Mouse (Mus musculus) midbrain, postnatal 0 days (tissue): ENCODE results near the gene Ldlrad3. TPM values are rescaled to one million over a fixed set of nuclear protein-coding genes. Genes with fewer than 3 reads are reported as not detected.

Experiments
- ATAC-seq: fragments of 200-750 bp; cut with Nextera tagmentation; 2 replicates; pipeline ENCODE4 v1.8.0; 2017; ENCODE audit warnings: moderate number of reproducible peaks, mild to moderate bottlenecking, moderate TSS enrichment, moderate library complexity; ENCODE audit not compliant: low FRiP score
- DNase-seq: peaks from one replicate; pipeline ENCODE4 v3.0.0-alpha.2; 2015; ENCODE audit warnings: low spot score
- H3K27ac ChIP-seq: fragments of 300-500 bp; sonication (generic); 2 replicates; pipeline ENCODE4 v1.5.1; 2014; ENCODE audit warnings: low read depth, mild to moderate bottlenecking, low read length, mixed read lengths
- H3K27me3 ChIP-seq: fragments of 300-500 bp; sonication (generic); 2 replicates; pipeline ENCODE4 v1.6.1; 2014; ENCODE audit warnings: low read length, control low read depth, mixed read lengths; ENCODE audit not compliant: insufficient read depth
- H3K36me3 ChIP-seq: fragments of 300-500 bp; sonication (generic); 2 replicates; pipeline ENCODE4 v1.6.1; 2014; ENCODE audit warnings: low read length, control low read depth, mixed read lengths; ENCODE audit not compliant: insufficient read depth
- H3K4me1 ChIP-seq: fragments of 300-500 bp; sonication (generic); 2 replicates; pipeline ENCODE4 v1.6.1; 2014; ENCODE audit warnings: mild to moderate bottlenecking, control low read depth, antibody characterized with exemption, low read length, mixed read lengths; ENCODE audit not compliant: insufficient read depth
- H3K4me2 ChIP-seq: fragments of 300-500 bp; sonication (generic); 2 replicates; pipeline ENCODE4 v1.6.1; 2014; ENCODE audit warnings: low read depth, mild to moderate bottlenecking, low read length, mixed read lengths; ENCODE audit not compliant: poor library complexity, severe bottlenecking
- H3K4me3 ChIP-seq: fragments of 300-500 bp; sonication (generic); 2 replicates; pipeline ENCODE4 v1.5.1; 2014; ENCODE audit warnings: low read depth, mild to moderate bottlenecking, low read length, moderate library complexity
- H3K9ac ChIP-seq: fragments of 300-500 bp; sonication (generic); replicated peaks from 2 replicates; pipeline ENCODE4 v1.6.1; 2014; ENCODE audit warnings: mild to moderate bottlenecking, low read length, moderate library complexity, mixed read lengths; ENCODE audit not compliant: poor library complexity, severe bottlenecking
- H3K9me3 ChIP-seq: fragments of 300-500 bp; sonication (generic); 2 replicates; pipeline ENCODE4 v1.6.1; 2016; ENCODE audit warnings: low read length, control low read depth
- CTCF ChIP-seq: IDR thresholded peaks from 2 replicates; pipeline ENCODE4 v1.5.1; 2016; ENCODE audit warnings: antibody characterized with exemption, mild to moderate bottlenecking
- WGBS: fragments of 180-500 bp; shearing (Covaris S2); extraction: QIAGEN DNeasy Blood & Tissue Kit; methylation state at CpG from one replicate; pipeline ENCODE4 v1.1.7; 2014; 5-methylcytosine and 5-hydroxymethylcytosine counted together
- polyA plus RNA-seq: library from polyadenylated mRNA; unstranded; fragments of >200 nt; fragmentation: Nextera tagmentation; extraction: Ambion mirVana; gene quantifications from 2 replicates; pipeline ENCODE4 v1.2.1, GENCODE M21; 2015
- total RNA-seq: library from RNA; depleted of rRNA; stranded (reverse); fragments of >200 nt; gene quantifications from 2 replicates; pipeline ENCODE4 v1.2.3, GENCODE M21; 2014

The Ldlrad3 gene
- total and polyA plus RNA-seq, 2 experiments from 2014 or later = 18.4 to 25.0 TPM

DNA sequence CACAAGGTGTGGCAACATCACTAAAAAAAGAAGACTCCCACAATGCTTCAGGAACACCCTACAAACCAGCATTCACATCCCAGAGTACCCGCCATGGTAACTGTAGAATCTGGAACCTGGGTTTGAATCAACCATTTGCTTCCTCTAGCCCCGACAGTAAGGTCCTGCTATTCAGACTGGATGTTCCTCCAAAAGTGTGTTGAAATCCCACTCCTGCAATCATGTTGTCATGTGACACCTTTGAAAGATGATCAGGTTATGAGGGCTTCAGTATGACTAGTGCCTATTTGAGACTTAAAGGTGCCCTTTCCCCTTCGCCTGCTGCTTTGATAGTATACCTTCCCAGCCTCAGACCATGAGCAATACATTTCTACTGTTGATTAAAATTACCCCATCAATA lies 28.6 kb downstream of the Ldlrad3 start:
- ATAC-seq = no peak
- H3K4me1 ChIP-seq = peaks cover 8% of the 10 kb centered on the region; the same call in 1 of the 2 replicates
- no peaks in the 10 kb centered on the region for H3K9me3 ChIP-seq
- H3K27me3 ChIP-seq = no peaks in the 10 kb centered on the region
- whole genome bisulfite sequencing = 97% methylated on average over 3 of the region's 3 CpGs
- no peak for TF ChIP-seq CTCF
- H3K4me2 ChIP-seq = no peak overlapping the region
- H3K9ac ChIP-seq = no peak overlapping the region
- H3K36me3 ChIP-seq = no peaks in the 10 kb centered on the region
- no peak for DNase-seq
- no peak overlapping the region for H3K4me3 ChIP-seq
- no peak overlapping the region for H3K27ac ChIP-seq

DNA sequence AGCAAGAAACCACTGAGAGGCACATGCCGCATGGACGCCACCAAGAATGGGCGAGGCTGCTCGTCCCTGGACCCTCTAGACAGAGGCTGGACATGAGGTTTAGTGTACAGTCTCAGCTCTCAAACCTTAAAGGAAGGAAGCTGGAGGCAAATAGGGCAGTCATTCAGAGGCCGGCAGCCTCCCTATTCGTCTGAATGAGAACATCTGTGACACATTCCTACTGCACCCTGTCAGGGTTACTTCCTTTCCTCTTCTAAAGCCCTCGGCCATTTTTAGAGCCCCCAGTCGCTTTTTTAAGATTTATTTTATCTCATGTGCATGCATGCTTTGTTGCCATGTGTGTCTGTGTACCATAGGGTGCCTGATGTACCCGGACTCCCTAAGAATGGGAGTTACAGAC lies 29.2 kb downstream of the Ldlrad3 start:
- no peak overlapping the region for H3K9ac ChIP-seq
- H3K9me3 ChIP-seq = no peaks in the 10 kb centered on the region
- no peaks in the 10 kb centered on the region for H3K36me3 ChIP-seq
- WGBS = 84% methylated on average over 9 of the region's 9 CpGs
- DNase-seq (no peak), ATAC-seq (peak; percentile 7; the same call in 1 of the 2 replicates)
- no peaks in the 10 kb centered on the region for H3K27me3 ChIP-seq
- no peak overlapping the region for H3K4me2 ChIP-seq
- H3K27ac ChIP-seq = no peak overlapping the region
- TF ChIP-seq CTCF = no peak
- H3K4me3 ChIP-seq = no peak overlapping the region
- H3K4me1 ChIP-seq = peaks cover 8% of the 10 kb centered on the region; the same call in 1 of the 2 replicates

DNA sequence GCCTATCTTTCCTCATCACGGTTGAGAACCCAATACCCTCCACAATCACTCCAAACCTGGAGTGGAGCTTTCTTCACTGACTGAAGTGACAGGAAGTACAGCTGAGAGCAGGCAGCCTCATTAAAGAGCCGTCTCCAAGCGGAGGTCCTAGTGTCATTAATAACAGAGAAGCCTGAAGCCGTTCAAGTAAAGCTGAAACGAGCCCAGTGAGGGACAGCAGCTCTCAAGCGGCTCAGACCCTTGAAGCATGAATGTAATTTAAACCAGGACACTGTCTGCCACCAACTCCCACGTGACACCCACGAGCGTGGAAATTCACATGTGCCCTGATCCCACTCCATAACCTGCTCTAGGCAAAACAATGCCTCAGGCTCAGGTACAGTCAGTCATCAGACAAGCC lies 29.7 kb downstream of the Ldlrad3 start:
- Histone ChIP-seq H3K9me3 (no peaks in the 10 kb centered on the region), H3K4me2 (no peak overlapping the region), H3K4me1 (peaks cover 8% of the 10 kb centered on the region; the same call in 1 of the 2 replicates), H3K36me3 (no peaks in the 10 kb centered on the region), H3K9ac (no peak overlapping the region), H3K27me3 (no peaks in the 10 kb centered on the region), H3K4me3 (no peak overlapping the region), H3K27ac (no peak overlapping the region)
- peak; percentile 42; the same call in 1 of the 2 replicates for ATAC-seq
- DNase-seq = peak; percentile 34
- no peak for TF ChIP-seq CTCF
- 32% methylated on average over 9 of the region's 9 CpGs for WGBS

DNA sequence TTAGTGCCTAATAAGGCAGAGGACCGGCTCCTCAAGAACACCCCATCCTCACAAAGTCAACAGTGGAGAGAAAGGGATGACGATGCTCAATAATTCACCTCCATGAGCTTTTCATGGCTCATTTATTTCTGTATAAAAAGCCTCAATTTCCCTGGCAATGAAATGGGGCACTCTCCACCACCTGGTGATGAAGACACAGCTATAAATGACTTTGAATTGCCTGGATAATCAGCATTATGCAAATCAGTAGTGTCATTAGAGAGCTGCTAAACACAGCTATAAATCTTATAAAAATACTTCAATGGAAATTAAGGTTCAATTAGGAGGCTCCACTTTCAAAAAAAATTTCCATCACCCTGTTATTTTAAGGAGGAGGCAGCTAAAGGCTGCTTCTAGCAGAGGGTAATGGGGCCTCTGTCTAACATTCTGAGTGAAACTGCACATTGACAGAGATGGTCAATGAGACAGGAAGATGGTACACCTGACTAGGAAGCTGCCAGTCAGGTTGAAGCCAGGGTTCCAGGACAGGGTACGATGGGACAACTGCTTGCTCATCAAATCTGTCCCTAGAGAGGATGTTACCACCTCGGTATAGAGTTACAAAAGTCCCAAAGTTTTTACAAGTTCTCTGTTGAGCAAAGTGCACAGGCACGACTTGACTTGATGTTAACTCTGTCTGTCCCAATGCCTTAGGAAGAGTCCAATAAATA lies 30.7 kb downstream of the Ldlrad3 start:
- Histone ChIP-seq H3K4me1 (peaks cover 8% of the 10 kb centered on the region; the same call in 1 of the 2 replicates), H3K9me3 (no peaks in the 10 kb centered on the region), H3K27ac (no peak overlapping the region), H3K36me3 (no peaks in the 10 kb centered on the region), H3K4me2 (no peak overlapping the region), H3K27me3 (no peaks in the 10 kb centered on the region), H3K9ac (no peak overlapping the region), H3K4me3 (no peak overlapping the region)
- no peak for TF ChIP-seq CTCF
- WGBS = 70% methylated on average over 5 of the region's 5 CpGs
- no peak for DNase-seq
- no peak for ATAC-seq

DNA sequence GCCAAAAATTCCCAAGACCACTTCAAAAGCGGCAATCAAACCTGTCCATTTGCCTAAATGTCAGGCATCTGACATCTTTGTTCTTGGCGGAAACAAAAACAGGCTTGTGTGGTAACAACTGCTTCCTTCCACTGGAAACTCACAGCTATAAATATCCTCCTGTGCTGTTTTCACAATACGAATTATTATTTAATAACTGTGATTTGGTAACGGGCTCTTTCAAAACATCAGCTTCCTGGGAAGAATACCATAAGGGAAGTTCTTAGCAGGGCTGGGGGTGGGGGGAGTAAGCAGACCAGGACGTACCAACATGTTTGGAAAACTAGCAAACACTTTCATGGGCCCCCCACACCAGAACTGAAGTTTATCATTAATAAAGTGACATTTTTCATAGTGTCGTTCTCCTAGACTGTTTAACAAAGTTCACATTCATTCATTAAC lies 31.4 kb downstream of the Ldlrad3 start:
- Histone ChIP-seq H3K36me3 (no peaks in the 10 kb centered on the region), H3K27me3 (no peaks in the 10 kb centered on the region), H3K4me3 (no peak overlapping the region), H3K4me1 (peaks cover 8% of the 10 kb centered on the region; the same call in 1 of the 2 replicates), H3K4me2 (no peak overlapping the region), H3K9ac (no peak overlapping the region), H3K9me3 (no peaks in the 10 kb centered on the region), H3K27ac (no peak overlapping the region)
- 66% methylated on average over 6 of the region's 6 CpGs for WGBS
- DNase-seq = no peak
- ATAC-seq = no peak
- no peak for TF ChIP-seq CTCF

DNA sequence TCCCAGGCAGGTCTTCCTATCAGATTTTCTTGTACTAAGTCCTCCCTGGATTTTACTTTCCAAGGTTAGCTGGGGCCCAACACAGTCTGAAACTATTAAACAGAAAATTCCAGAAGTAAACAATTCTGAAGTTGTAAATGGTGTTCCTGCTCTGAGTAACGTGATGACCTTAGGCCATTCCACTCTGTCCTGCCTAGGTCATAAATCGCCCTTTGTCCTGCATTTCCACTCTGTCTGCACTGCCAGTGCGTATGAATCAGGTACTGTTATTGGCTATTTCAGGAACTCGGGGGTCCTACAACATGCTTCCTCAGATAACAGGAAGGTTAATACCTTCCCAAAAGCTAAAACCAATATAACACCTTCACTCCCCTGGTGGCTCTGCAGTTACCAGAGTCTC lies 31.9 kb downstream of the Ldlrad3 start:
- no peak for DNase-seq
- no peak overlapping the region for H3K9ac ChIP-seq
- H3K4me3 ChIP-seq = no peak overlapping the region
- no peaks in the 10 kb centered on the region for H3K9me3 ChIP-seq
- peaks cover 8% of the 10 kb centered on the region; the same call in 1 of the 2 replicates for H3K4me1 ChIP-seq
- H3K4me2 ChIP-seq = no peak overlapping the region
- no peak overlapping the region for H3K27ac ChIP-seq
- no peak for ATAC-seq
- no peaks in the 10 kb centered on the region for H3K36me3 ChIP-seq
- 86% methylated on average over 4 of the region's 4 CpGs for WGBS
- H3K27me3 ChIP-seq = no peaks in the 10 kb centered on the region
- TF ChIP-seq CTCF = no peak
